Mouse (Mus musculus) c-Kit-positive CD71-negative TER-119-negative erythroid progenitor cells, embryonic 14.5 days (primary cell): ENCODE measurements around the gene Etv4.

Experiments used
- DNase-seq: peaks from one replicate; pipeline ENCODE4 v3.0.0-alpha.2; 2013; ENCODE audit warnings: low read depth

The Etv4 gene

GRCm38 (mm10) chr11:101785143-101785851 is at the start of gene Etv4:
TSS of gene Etv4 (minus strand) at chr11:101785371.
- peak; percentile 88 for DNase-seq

- DNase-seq: no peak
Observed at GRCm38 (mm10) chr11:101832001-101832400, 46.8 kb upstream of the Etv4 start.

GRCm38 (mm10) chr11:101830616-101831015 is 45.4 kb upstream of the Etv4 start:
- no peak for DNase-seq

- DNase-seq: no peak
Observed at GRCm38 (mm10) chr11:101830112-101830511, 44.9 kb upstream of the Etv4 start.

- no peak for DNase-seq
Observed at GRCm38 (mm10) chr11:101828718-101829117, 43.5 kb upstream of the Etv4 start.

GRCm38 (mm10) chr11:101823210-101823609 is 38.0 kb upstream of the Etv4 start:
- DNase-seq: no peak

- DNase-seq: no peak
Observed at GRCm38 (mm10) chr11:101820899-101821298, 35.7 kb upstream of the Etv4 start.

- DNase-seq: no peak
Observed at GRCm38 (mm10) chr11:101819853-101820252, 34.7 kb upstream of the Etv4 start.

- DNase-seq: no peak
Observed at GRCm38 (mm10) chr11:101815103-101816085, 30.2 kb upstream of the Etv4 start.

GRCm38 (mm10) chr11:101814375-101815102 is 29.4 kb upstream of the Etv4 start:
- peak; percentile 63 for DNase-seq

- DNase-seq: peak; percentile 52
Observed at GRCm38 (mm10) chr11:101813259-101813658, 28.1 kb upstream of the Etv4 start.

GRCm38 (mm10) chr11:101809060-101809828 is 24.1 kb upstream of the Etv4 start:
- DNase-seq: no peak

GRCm38 (mm10) chr11:101807266-101807665 is 22.1 kb upstream of the Etv4 start:
- DNase-seq: no peak

GRCm38 (mm10) chr11:101806741-101807140 is 21.6 kb upstream of the Etv4 start:
- no peak for DNase-seq

- DNase-seq: no peak
Observed at GRCm38 (mm10) chr11:101805113-101805704, 20.0 kb upstream of the Etv4 start.

- no peak for DNase-seq
Observed at GRCm38 (mm10) chr11:101801386-101801785, 16.2 kb upstream of the Etv4 start.

GRCm38 (mm10) chr11:101798083-101798482 is 12.9 kb upstream of the Etv4 start:
- DNase-seq: no peak

GRCm38 (mm10) chr11:101797355-101797754 is 12.2 kb upstream of the Etv4 start:
- DNase-seq: no peak

- no peak for DNase-seq
Observed at GRCm38 (mm10) chr11:101790811-101791526, 5.8 kb upstream of the Etv4 start.

- DNase-seq: no peak
Observed at GRCm38 (mm10) chr11:101787432-101787831, 2.3 kb upstream of the Etv4 start.
